Mouse (Mus musculus): ENCODE data around the gene Arf3. TPM values are rescaled to one million over a fixed set of nuclear protein-coding genes. Genes with fewer than 3 reads are reported as not detected.

Arf3 gene
- total and polyA plus RNA-seq, 3 experiments: 37.4 to 239 (median 140) TPM

DNA sequence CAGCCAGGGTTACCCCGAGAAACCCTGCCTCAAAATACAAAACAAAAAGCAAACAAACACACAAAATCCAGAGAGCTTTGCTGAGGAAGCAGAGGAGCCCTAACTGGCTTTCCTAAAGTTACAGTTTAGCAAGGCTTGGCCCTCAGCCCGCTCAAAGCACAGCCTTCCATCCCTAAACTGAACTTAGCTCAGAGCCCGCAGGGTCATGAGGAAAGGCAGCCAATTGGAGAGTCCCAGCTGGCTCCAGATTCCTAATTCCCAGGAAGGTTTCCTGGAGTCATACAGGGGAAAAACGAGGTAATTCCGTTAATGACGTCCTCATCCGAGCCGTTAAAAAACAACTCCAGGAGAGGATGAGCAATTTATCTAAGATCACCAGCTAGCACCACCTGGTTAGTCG lies 67.3 kb downstream of the Arf3 start:
- Histone ChIP-seq H3K27me3 (ENCODE audit: control insufficient read depth in 1 of 2, insufficient read depth in 2 of 2, low read length in 2 of 2) (peaks cover 3 to 6% of the 10 kb centered on the region in 2 experiments; a peak in 3 of 4 replicates), H3K9ac (ENCODE audit: control insufficient read depth, low read depth, low read length, poor library complexity, severe bottlenecking) (no peak overlapping the region), H3K79me2 (ENCODE audit: control insufficient read depth, insufficient read depth, low read length, poor library complexity) (no peaks in the 10 kb centered on the region), H3K4me3 (ENCODE audit: control insufficient read depth in 1 of 2, insufficient read depth in 1 of 2, low read depth in 2 of 2, low read length in 2 of 2) (no peak overlapping the region), H3K9me3 (replicated peaks; ENCODE audit: insufficient read depth, low read length) (no peaks in the 10 kb centered on the region), H3K36me3 (ENCODE audit: control insufficient read depth in 1 of 2, insufficient read depth in 2 of 2, low read length in 2 of 2) (no peaks in the 10 kb centered on the region), H3K4me1 (ENCODE audit: control insufficient read depth in 1 of 2, insufficient read depth in 2 of 2, low read length in 2 of 2) (no peaks in the 10 kb centered on the region; a peak in 1 of 4 replicates), H3K27ac (ENCODE audit: control insufficient read depth, low read depth, low read length) (no peak overlapping the region)
- no peak for DNase-seq (ENCODE audit: low read depth, low spot score)
- TF ChIP-seq CTCF (IDR thresholded peaks at IDR 0.05 in 2 of 3, conservative IDR thresholded peaks at IDR 0.05 in 1 of 3; ENCODE audit: control insufficient read depth in 1 of 3, insufficient read depth in 1 of 3, low read depth in 2 of 3, low read length in 3 of 3, poor library complexity in 1 of 3, severe bottlenecking in 1 of 3) (no peak), USF1 (IDR thresholded peaks at IDR 0.05; ENCODE audit: low read depth, low read length) (no peak), BHLHE40 (IDR thresholded peaks at IDR 0.05; ENCODE audit: borderline replicate concordance, low read depth, low read length) (no peak), GATA1 (IDR thresholded peaks at IDR 0.05; ENCODE audit: low read depth, low read length) (no peak), MAZ (IDR thresholded peaks at IDR 0.05; ENCODE audit: low read depth, low read length) (no peak), MAX (IDR thresholded peaks at IDR 0.05; ENCODE audit: low read length) (no peak)

DNA sequence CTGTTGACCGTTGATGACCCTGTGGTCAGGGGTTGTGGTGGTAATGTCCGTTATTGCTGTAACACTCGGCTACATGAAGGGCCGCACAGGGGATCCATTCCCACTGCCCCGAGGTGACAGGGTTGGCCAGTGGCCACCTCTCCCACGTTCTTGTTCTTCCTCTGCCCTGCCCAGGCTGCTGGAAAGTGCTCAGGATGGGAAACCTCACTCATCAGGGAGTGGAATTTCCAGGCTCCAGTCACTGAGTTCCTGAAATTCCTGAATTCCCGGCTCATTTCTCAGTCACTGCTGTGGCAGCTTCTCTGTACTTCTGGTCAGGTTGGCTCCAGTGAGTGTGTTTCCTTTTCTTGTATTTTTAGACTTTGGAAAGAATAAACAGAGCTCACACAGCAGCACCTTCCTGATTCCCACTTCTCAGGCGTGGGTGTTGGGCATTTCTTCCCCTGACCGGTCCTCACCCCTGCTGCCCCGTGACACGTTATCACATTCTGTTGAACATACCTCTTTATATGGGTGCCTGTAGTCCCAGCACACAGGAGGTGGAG lies 70.8 kb downstream of the Arf3 start:
- Histone ChIP-seq H3K4me1 (ENCODE audit: control insufficient read depth in 1 of 2, insufficient read depth in 2 of 2, low read length in 2 of 2) (no peaks in the 10 kb centered on the region), H3K27me3 (ENCODE audit: control insufficient read depth in 1 of 2, insufficient read depth in 2 of 2, low read length in 2 of 2) (peaks cover 3 to 7% of the 10 kb centered on the region in 2 experiments; a peak in 3 of 4 replicates), H3K79me2 (ENCODE audit: control insufficient read depth, insufficient read depth, low read length, poor library complexity) (no peaks in the 10 kb centered on the region), H3K27ac (ENCODE audit: control insufficient read depth, low read depth, low read length) (no peak overlapping the region), H3K9ac (ENCODE audit: control insufficient read depth, low read depth, low read length, poor library complexity, severe bottlenecking) (no peak overlapping the region), H3K36me3 (ENCODE audit: control insufficient read depth in 1 of 2, insufficient read depth in 2 of 2, low read length in 2 of 2) (no peaks in the 10 kb centered on the region), H3K9me3 (replicated peaks; ENCODE audit: insufficient read depth, low read length) (no peaks in the 10 kb centered on the region), H3K4me3 (ENCODE audit: control insufficient read depth in 1 of 2, insufficient read depth in 1 of 2, low read depth in 2 of 2, low read length in 2 of 2) (no peak overlapping the region)
- TF ChIP-seq HCFC1 (IDR thresholded peaks at IDR 0.05; ENCODE audit: low read depth, low read length): no peak
- TF ChIP-seq TBP (IDR thresholded peaks at IDR 0.05; ENCODE audit: low read depth, low read length): no peak
- no peak for TF ChIP-seq MYC (IDR thresholded peaks at IDR 0.05; ENCODE audit: low read depth, low read length)
- TF ChIP-seq ZC3H11A (IDR thresholded peaks at IDR 0.05; ENCODE audit: low read depth, low read length): no peak
- no peak for TF ChIP-seq CHD2 (IDR thresholded peaks at IDR 0.05; ENCODE audit: low read length)
- no peak for TF ChIP-seq UBTF (IDR thresholded peaks at IDR 0.05; ENCODE audit: borderline replicate concordance, insufficient read depth, low read depth, low read length)
- TF ChIP-seq GABPA (IDR thresholded peaks at IDR 0.05; ENCODE audit: low read depth, low read length): no peak
- no peak for TF ChIP-seq ETS1 (IDR thresholded peaks at IDR 0.05; ENCODE audit: low read depth, low read length)
- DNase-seq (ENCODE audit: low read depth, low spot score): no peak

Measured in MEL (cell line).